Mouse (Mus musculus) C2C12 (cell line): Measurements from ENCODE around the gene Slc39a13. TPM values are rescaled to one million over a fixed set of nuclear protein-coding genes. Genes with fewer than 3 reads are reported as not detected.

Experiments used
- H3K27me3 ChIP-seq: one replicate; pipeline ENCODE4 v1.6.1; 2011; ENCODE audit not compliant: control insufficient read depth, insufficient read depth, insufficient read length
- H3K36me3 ChIP-seq: one replicate; pipeline ENCODE4 v1.6.1; 2011; ENCODE audit not compliant: control insufficient read depth, insufficient read depth
- H3K4me3 ChIP-seq: one replicate; pipeline ENCODE4 v1.5.1; 2011; ENCODE audit warnings: mild to moderate bottlenecking, control low read depth; ENCODE audit not compliant: poor library complexity, insufficient read depth, severe bottlenecking
- H3K79me2 ChIP-seq: one replicate; pipeline ENCODE4 v1.6.1; 2011; ENCODE audit not compliant: control insufficient read depth, insufficient read depth
- H3K79me3 ChIP-seq: one replicate; pipeline ENCODE4 v1.6.1; 2011; ENCODE audit warnings: low read depth, control low read depth
- H3ac ChIP-seq: one replicate; pipeline ENCODE3; 2011; ENCODE audit warnings: low read depth; ENCODE audit not compliant: control insufficient read depth, insufficient read length
- CEBPB ChIP-seq: IDR thresholded peaks from one replicate; pipeline ENCODE4 v1.6.1; 2011; ENCODE audit warnings: low read depth, mild to moderate bottlenecking, control low read depth, moderate library complexity
- CTCF ChIP-seq: IDR thresholded peaks from one replicate; pipeline ENCODE4 v1.5.1; 2011; ENCODE audit not compliant: control insufficient read depth, insufficient read depth, insufficient read length
- FOSL1 ChIP-seq: IDR thresholded peaks from one replicate; pipeline ENCODE4 v1.8.0; 2011; ENCODE audit warnings: mild to moderate bottlenecking, low read length; ENCODE audit not compliant: poor library complexity, insufficient read depth, severe bottlenecking
- MAX ChIP-seq: IDR thresholded peaks from one replicate; pipeline ENCODE4 v1.6.1; 2011; ENCODE audit warnings: mild to moderate bottlenecking, control low read depth
- MYOD1 ChIP-seq: IDR thresholded peaks from one replicate; pipeline ENCODE4 v1.6.1; 2011; ENCODE audit warnings: low read depth; ENCODE audit not compliant: control insufficient read depth, insufficient read length
- MYOG ChIP-seq: IDR thresholded peaks from one replicate; pipeline ENCODE4 v1.6.1; 2011; ENCODE audit not compliant: control insufficient read depth, insufficient read length; ENCODE audit errors: extremely low read depth
- USF1 ChIP-seq: IDR thresholded peaks from one replicate; pipeline ENCODE4 v1.6.1; 2011; ENCODE audit warnings: low read depth, mild to moderate bottlenecking, control low read depth, moderate library complexity
- polyA plus RNA-seq: library from polyadenylated mRNA; unstranded; fragments of >200 nt; fragmentation: generic; extraction: Trizol; gene quantifications from one replicate; pipeline ENCODE4 v1.2.1, GENCODE M21; 2012; ENCODE audit warnings: missing spikeins

The Slc39a13 gene
- polyA plus RNA-seq, 1 experiment, result 52.3 TPM

DNA sequence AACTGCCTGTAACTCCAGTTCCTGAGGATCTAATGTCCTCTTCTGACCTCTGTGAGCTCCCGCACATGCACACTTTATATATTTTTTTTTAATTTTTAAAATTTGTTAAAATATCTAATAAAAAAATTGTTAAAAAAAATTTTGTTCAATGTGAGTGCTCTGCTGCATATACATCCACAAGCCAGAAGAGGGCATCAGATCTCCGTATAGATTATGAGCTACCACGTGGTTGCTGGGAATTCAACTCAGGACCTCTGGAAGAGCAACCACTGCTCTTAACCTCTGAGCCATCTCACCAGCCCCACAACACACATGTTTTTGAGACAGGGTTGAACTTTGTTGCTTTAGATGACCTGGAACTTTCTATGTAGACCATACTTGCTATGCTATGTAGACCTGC is 37.2 kb downstream of the Slc39a13 start:
- Histone ChIP-seq H3ac (no peak overlapping the region), H3K79me3 (no peaks in the 10 kb centered on the region)
- TF ChIP-seq CEBPB (no peak), MAX (peak; percentile 87), FOSL1 (no peak), MYOG (no peak), MYOD1 (no peak), USF1 (peak; percentile 73), CTCF (no peak)

DNA sequence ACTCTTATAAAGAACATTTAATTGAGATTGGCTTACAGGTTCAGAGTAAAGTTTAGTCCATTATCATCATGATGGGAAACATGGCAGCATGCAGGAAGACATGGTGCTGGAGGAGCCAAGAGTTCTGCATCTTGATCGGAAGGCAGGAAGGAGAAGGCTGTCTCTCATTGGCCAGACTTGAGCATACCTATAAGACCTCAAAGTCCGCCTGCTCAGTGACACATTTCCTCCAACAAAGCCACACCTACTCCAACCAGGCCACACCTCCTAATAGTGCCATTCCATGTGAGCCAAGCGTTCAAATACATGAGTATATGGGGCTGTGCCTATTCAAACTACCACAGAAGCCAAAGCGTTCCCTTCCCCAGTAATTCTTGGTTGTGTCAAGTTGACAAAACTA is 39.0 kb downstream of the Slc39a13 start:
- H3K36me3 ChIP-seq, result no peaks in the 10 kb centered on the region
- H3K4me3 ChIP-seq, result no peak overlapping the region
- TF ChIP-seq FOSL1 (no peak), MYOG (no peak), CEBPB (no peak), CTCF (no peak), MYOD1 (no peak), MAX (no peak), USF1 (no peak)

More for the DNA sequence above, 37.2 kb downstream of the Slc39a13 start:
- Histone ChIP-seq H3K36me3 (no peaks in the 10 kb centered on the region), H3K79me2 (peaks cover 10% of the 10 kb centered on the region), H3K4me3 (no peak overlapping the region), H3K27me3 (no peaks in the 10 kb centered on the region)

GRCm38 (mm10) chr2:91027391-91028214 is 42.6 kb downstream of the Slc39a13 start:
- no peak for TF ChIP-seq MAX
- no peak for TF ChIP-seq USF1
- TF ChIP-seq MYOD1, result no peak
- no peak for TF ChIP-seq MYOG
- TF ChIP-seq FOSL1, result no peak
- no peak for TF ChIP-seq CTCF
- TF ChIP-seq CEBPB, result no peak
- no peaks in the 10 kb centered on the region for H3K79me2 ChIP-seq
- H3K4me3 ChIP-seq, result no peak overlapping the region
- H3K27me3 ChIP-seq, result no peaks in the 10 kb centered on the region
- no peaks in the 10 kb centered on the region for H3K36me3 ChIP-seq
- peaks cover 2% of the 10 kb centered on the region for H3K79me3 ChIP-seq
- no peak overlapping the region for H3ac ChIP-seq

More for the DNA sequence above, 39.0 kb downstream of the Slc39a13 start:
- Histone ChIP-seq H3ac (no peak overlapping the region), H3K27me3 (no peaks in the 10 kb centered on the region), H3K79me3 (no peaks in the 10 kb centered on the region), H3K79me2 (peaks cover 6% of the 10 kb centered on the region)

DNA sequence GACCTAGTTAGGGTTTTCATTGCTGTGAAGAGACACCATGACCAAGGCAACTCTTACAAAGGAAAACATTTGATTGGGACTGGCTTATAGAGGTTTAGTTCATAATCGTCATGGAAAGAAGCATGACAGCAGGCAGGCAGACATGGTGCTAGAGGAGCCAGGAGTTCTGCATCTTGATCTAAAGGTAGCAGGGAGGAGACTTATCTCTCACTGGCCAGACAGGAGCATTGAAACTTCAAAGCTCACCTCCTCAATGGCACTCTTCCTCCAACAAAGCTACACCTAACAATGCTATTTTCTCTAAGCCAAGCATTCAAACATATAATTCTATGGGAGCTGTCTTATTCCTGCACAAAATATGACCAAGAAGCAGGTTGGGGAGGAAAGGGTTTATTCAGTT is 43.7 kb downstream of the Slc39a13 start:
- Histone ChIP-seq H3ac (no peak overlapping the region), H3K27me3 (no peaks in the 10 kb centered on the region), H3K79me3 (peaks cover 2% of the 10 kb centered on the region), H3K36me3 (no peaks in the 10 kb centered on the region), H3K4me3 (no peak overlapping the region), H3K79me2 (no peaks in the 10 kb centered on the region)
- no peak for TF ChIP-seq FOSL1
- no peak for TF ChIP-seq MAX
- TF ChIP-seq CEBPB, result no peak
- no peak for TF ChIP-seq CTCF
- no peak for TF ChIP-seq USF1
- no peak for TF ChIP-seq MYOG
- TF ChIP-seq MYOD1, result no peak

- no peak overlapping the region for H3K4me3 ChIP-seq
- H3K27me3 ChIP-seq, result no peaks in the 10 kb centered on the region
- no peaks in the 10 kb centered on the region for H3K79me2 ChIP-seq
- TF ChIP-seq CEBPB, result no peak
- TF ChIP-seq MYOD1, result no peak
- no peak for TF ChIP-seq MAX
- TF ChIP-seq FOSL1, result no peak
- no peak for TF ChIP-seq USF1
- no peak for TF ChIP-seq MYOG
- TF ChIP-seq CTCF, result no peak
- peaks cover 2% of the 10 kb centered on the region for H3K79me3 ChIP-seq
- H3ac ChIP-seq, result no peak overlapping the region
- H3K36me3 ChIP-seq, result peaks cover 6% of the 10 kb centered on the region
Measured at GRCm38 (mm10) chr2:91025081-91025516, 45.1 kb downstream of the Slc39a13 start.
